26 mouse cellular contexts compared by ENCODE assay signal in the genomic region with DNA sequence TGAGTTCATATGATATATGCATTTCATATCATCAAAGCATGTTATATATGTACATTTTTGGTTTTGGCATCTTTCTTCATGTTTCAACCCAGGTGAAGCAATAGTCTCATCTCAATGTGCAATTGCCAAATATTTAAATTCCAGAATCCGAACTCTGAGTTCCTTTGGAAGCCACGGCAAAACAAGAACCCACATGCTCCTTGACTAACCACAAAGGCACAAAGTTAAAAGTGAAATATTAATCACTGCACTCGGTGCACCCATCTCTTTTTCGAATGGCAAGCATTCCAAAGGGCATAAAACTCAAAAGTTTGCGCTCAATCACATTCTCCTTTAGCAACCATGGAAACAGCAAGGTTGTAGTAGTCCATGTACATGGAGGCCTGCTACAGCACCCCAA. TPM values are rescaled to one million over a fixed set of nuclear protein-coding genes. Genes with fewer than 3 reads are reported as not detected.
DNase-seq lines count a peak whose midpoint lies in the region; ATAC-seq and TF ChIP-seq lines count a peak whose summit lies in the region.
"Had no signal": no experiment of that assay in that cellular context is flagged by ENCODE, and none has a peak within 500 bp of the region (broad histone marks: within the 10 kb centered on the region; RNA-seq: fewer than 3 reads in every experiment).

No protein-coding gene starts in this region.

- H3K4me3 ChIP-seq in kidney, adult 2 months (ENCODE audit: insufficient read depth, low read depth, low read length): no peak overlapping the region
- H3K4me3 ChIP-seq in kidney, embryonic 15.5 days (replicated peaks): no peak overlapping the region
- no peak overlapping the region for H3K4me3 ChIP-seq in kidney, embryonic 14.5 days (ENCODE audit: low read length)
- no peak overlapping the region for H3K4me3 ChIP-seq in liver, postnatal 0 days (ENCODE audit: low read depth, low read length)
- H3K4me3 ChIP-seq in liver, embryonic 12.5 days: no peak overlapping the region
- H3K4me3 ChIP-seq: embryonic facial prominence, embryonic 13.5 days; embryonic facial prominence, embryonic 15.5 days; erythroblast, embryonic 14.5 days; forebrain, embryonic 10.5 days; forebrain, embryonic 12.5 days had no signal

- 55% methylated on average over 5 of the region's 5 CpGs for WGBS in kidney, adult 2 months
- 85% methylated on average over 5 of the region's 5 CpGs for WGBS in kidney, embryonic 15.5 days
- 90% methylated on average over 5 of the region's 5 CpGs for WGBS in kidney, embryonic 14.5 days
- WGBS in liver, postnatal 0 days (ENCODE audit: insufficient replicate concordance): 49% methylated on average over 5 of the region's 5 CpGs
- WGBS in liver, embryonic 12.5 days (ENCODE audit: insufficient replicate concordance): 69% methylated on average over 5 of the region's 5 CpGs

- no peak for ATAC-seq in kidney, embryonic 15.5 days (replicated peaks; ENCODE audit: low FRiP score)
- ATAC-seq in kidney, embryonic 14.5 days (ENCODE audit: low FRiP score, low TSS enrichment): no peak
- peak; percentile 91 for ATAC-seq in liver, postnatal 0 days
- no peak for ATAC-seq in liver, embryonic 12.5 days
- ATAC-seq: forebrain, embryonic 14.5 days had no signal

- TF ChIP-seq POLR2A in kidney, adult 2 months (IDR thresholded peaks at IDR 0.05; ENCODE audit: low read depth, low read length): no peak

- peak overlapping the region; percentile 80 for H3K27ac ChIP-seq in kidney, adult 2 months (ENCODE audit: insufficient read depth, low read depth, low read length)
- H3K27ac ChIP-seq in kidney, embryonic 15.5 days: no peak overlapping the region
- H3K27ac ChIP-seq in kidney, embryonic 14.5 days (ENCODE audit: low read depth, low read length): no peak overlapping the region
- peak overlapping the region; percentile 87 for H3K27ac ChIP-seq in liver, postnatal 0 days (ENCODE audit: low read depth)
- H3K27ac ChIP-seq in liver, embryonic 12.5 days: no peak overlapping the region
- H3K27ac ChIP-seq: embryonic facial prominence, embryonic 13.5 days; embryonic facial prominence, embryonic 15.5 days; forebrain, embryonic 10.5 days; forebrain, embryonic 12.5 days had no signal

- peak; percentile 87 for DNase-seq in kidney, adult 2 months
- DNase-seq in kidney, postnatal 10 days: no peak
- peak; percentile 89 for DNase-seq in kidney, adult 9 months
- peak; percentile 34 to 65 for DNase-seq in kidney, postnatal 36 days
- no peak for DNase-seq in liver, postnatal 0 days
- DNase-seq: adrenal gland, adult 2 months; adrenal gland, postnatal 10 days; adrenal gland, postnatal 25 days; cerebellum, adult 11 months; cerebellum, adult 18-20 months; cerebellum, adult 8-10 months; cerebellum, adult 9-11 months; cerebellum, postnatal 14 days; cerebellum, postnatal 36 days; embryo, embryonic 11 days had no signal

- no peak for TF ChIP-seq CTCF in kidney, adult 2 months (conservative IDR thresholded peaks at IDR 0.05; ENCODE audit: insufficient read depth, insufficient read length, low read depth, low read length)
- TF ChIP-seq CTCF in liver, postnatal 0 days (IDR thresholded peaks at IDR 0.05; ENCODE audit: low read depth): no peak

- no peak overlapping the region for H3K9ac ChIP-seq in kidney, embryonic 15.5 days
- H3K9ac ChIP-seq in kidney, embryonic 14.5 days (ENCODE audit: low read depth, low read length): no peak overlapping the region
- H3K9ac ChIP-seq in liver, postnatal 0 days (replicated peaks): no peak overlapping the region
- no peak overlapping the region for H3K9ac ChIP-seq in liver, embryonic 12.5 days
- H3K9ac ChIP-seq: embryonic facial prominence, embryonic 13.5 days; embryonic facial prominence, embryonic 15.5 days; forebrain, embryonic 12.5 days had no signal

- H3K9me3 ChIP-seq in kidney, embryonic 15.5 days (replicated peaks): no peaks in the 10 kb centered on the region
- H3K9me3 ChIP-seq in kidney, embryonic 14.5 days (ENCODE audit: control insufficient read depth, low read length): no peaks in the 10 kb centered on the region
- H3K9me3 ChIP-seq in liver, postnatal 0 days (ENCODE audit: low read length): no peaks in the 10 kb centered on the region
- H3K9me3 ChIP-seq in liver, embryonic 12.5 days (replicated peaks): no peaks in the 10 kb centered on the region
- H3K9me3 ChIP-seq: embryonic facial prominence, embryonic 13.5 days; embryonic facial prominence, embryonic 15.5 days; forebrain, embryonic 10.5 days; forebrain, embryonic 12.5 days had no signal

- H3K4me2 ChIP-seq in kidney, embryonic 15.5 days: no peak overlapping the region
- no peak overlapping the region for H3K4me2 ChIP-seq in kidney, embryonic 14.5 days (replicated peaks; ENCODE audit: low read depth, low read length)
- H3K4me2 ChIP-seq in liver, postnatal 0 days (ENCODE audit: low read depth, low read length): no peak overlapping the region
- H3K4me2 ChIP-seq in liver, embryonic 12.5 days: no peak overlapping the region
- H3K4me2 ChIP-seq: embryonic facial prominence, embryonic 13.5 days; embryonic facial prominence, embryonic 15.5 days; forebrain, embryonic 12.5 days had no signal

- TF ChIP-seq EP300 in liver, postnatal 0 days (IDR thresholded peaks at IDR 0.05; ENCODE audit: low read depth): peak; percentile 86

- peaks cover 14% of the 10 kb centered on the region for H3K4me1 ChIP-seq in kidney, adult 2 months (ENCODE audit: control insufficient read depth, insufficient read depth, low read length)
- no peaks in the 10 kb centered on the region for H3K4me1 ChIP-seq in kidney, embryonic 15.5 days
- no peaks in the 10 kb centered on the region for H3K4me1 ChIP-seq in kidney, embryonic 14.5 days (ENCODE audit: control insufficient read depth, insufficient read depth, low read length)
- no peaks in the 10 kb centered on the region for H3K4me1 ChIP-seq in liver, postnatal 0 days (ENCODE audit: insufficient read depth)
- H3K4me1 ChIP-seq in liver, embryonic 12.5 days: no peaks in the 10 kb centered on the region
- H3K4me1 ChIP-seq: embryonic facial prominence, embryonic 13.5 days; embryonic facial prominence, embryonic 15.5 days; forebrain, embryonic 10.5 days; forebrain, embryonic 12.5 days had no signal

- H3K36me3 ChIP-seq in kidney, adult 2 months (ENCODE audit: control insufficient read depth, insufficient read depth, low read length): no peaks in the 10 kb centered on the region; the same call in 1 of the 2 replicates
- H3K36me3 ChIP-seq in kidney, embryonic 15.5 days: no peaks in the 10 kb centered on the region
- H3K36me3 ChIP-seq in kidney, embryonic 14.5 days (ENCODE audit: control insufficient read depth, insufficient read depth, low read length): no peaks in the 10 kb centered on the region
- no peaks in the 10 kb centered on the region for H3K36me3 ChIP-seq in liver, postnatal 0 days (replicated peaks; ENCODE audit: insufficient read depth, low read length)
- no peaks in the 10 kb centered on the region for H3K36me3 ChIP-seq in liver, embryonic 12.5 days
- H3K36me3 ChIP-seq: embryonic facial prominence, embryonic 13.5 days; embryonic facial prominence, embryonic 15.5 days; forebrain, embryonic 10.5 days; forebrain, embryonic 12.5 days had no signal

- H3K27me3 ChIP-seq in kidney, adult 2 months (replicated peaks; ENCODE audit: control insufficient read depth, insufficient read depth, low read length): no peaks in the 10 kb centered on the region
- no peaks in the 10 kb centered on the region for H3K27me3 ChIP-seq in kidney, embryonic 15.5 days
- H3K27me3 ChIP-seq in kidney, embryonic 14.5 days (ENCODE audit: control insufficient read depth, insufficient read depth, low read length): no peaks in the 10 kb centered on the region
- no peaks in the 10 kb centered on the region for H3K27me3 ChIP-seq in liver, postnatal 0 days (ENCODE audit: insufficient read depth, low read length)
- H3K27me3 ChIP-seq in liver, embryonic 12.5 days (replicated peaks): no peaks in the 10 kb centered on the region
- H3K27me3 ChIP-seq: embryonic facial prominence, embryonic 13.5 days; embryonic facial prominence, embryonic 15.5 days; forebrain, embryonic 12.5 days had no signal

RNA-seq across cellular contexts. Expression of gene Slco1a4, which starts 10.0 kb away (rescaled TPM):
- 0.50 and 0.70 TPM in 2 replicates for polyA plus RNA-seq in kidney, adult 2 months (2012; rRNA removed)
- polyA plus RNA-seq in kidney, embryonic 15.5 days (2015; fragmentation: Nextera tagmentation; extraction: Ambion mirVana): 3.5 and 4.5 TPM in 2 replicates
- 1.8 and 3.5 TPM in 2 replicates for polyA plus RNA-seq in kidney, embryonic 14.5 days (2014; fragmentation: Nextera tagmentation; extraction: Ambion mirVana)
- polyA plus RNA-seq in liver, postnatal 0 days (2015; fragmentation: Nextera tagmentation; extraction: Ambion mirVana): 0.32 and 0.52 TPM in 2 replicates
- not detected in 2 replicates for polyA plus RNA-seq in liver, embryonic 12.5 days (2016; fragmentation: Nextera tagmentation; extraction: Ambion mirVana)
- polyA plus RNA-seq: adrenal gland, adult 2 months; C2C12; embryonic facial prominence, embryonic 11.5 days; embryonic facial prominence, embryonic 13.5 days; erythroblast, embryonic 14.5 days; forebrain, embryonic 10.5 days had no signal

Comparison
In these comparisons a context has a peak if more than half of its experiments do, and no peak if none do; other contexts are left out.
1. DNase-seq: peak in kidney, adult 2 months (single experiment), kidney, adult 9 months (single experiment) and kidney, postnatal 36 days (2 of 2); none in kidney, postnatal 10 days (single experiment) and liver, postnatal 0 days (single experiment).
2. H3K27ac ChIP-seq: peak in kidney, adult 2 months (single experiment) and liver, postnatal 0 days (single experiment); none in kidney, embryonic 15.5 days (single experiment), kidney, embryonic 14.5 days (single experiment) and liver, embryonic 12.5 days (single experiment).